ENCODE assay signal across 25 mouse cellular contexts in the genomic region with DNA sequence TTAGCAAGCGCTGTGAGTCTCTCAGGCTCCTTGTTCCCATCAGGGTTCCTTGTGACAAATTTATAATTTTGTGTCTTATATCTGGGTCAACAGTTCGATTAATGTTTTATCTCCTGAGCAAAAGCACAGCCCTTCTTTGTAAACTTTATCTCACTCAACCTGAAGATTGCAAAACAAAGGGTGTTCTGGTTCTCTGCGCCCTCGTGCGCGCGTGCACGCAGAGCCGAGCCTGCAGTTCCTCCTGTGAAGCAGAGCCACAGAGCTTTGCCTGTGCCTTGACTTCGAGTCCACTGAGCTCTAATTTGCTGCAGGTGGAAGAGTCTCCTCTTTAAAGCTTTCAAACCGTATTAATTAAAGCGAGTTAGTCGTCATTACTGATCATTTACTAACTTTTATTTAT.
"Had no signal": no experiment of that assay in that cellular context is flagged by ENCODE, and none has a peak within 500 bp of the region (broad histone marks: within the 10 kb centered on the region; RNA-seq: fewer than 3 reads in every experiment).

No protein-coding gene starts in this region.

- H3K4me2 ChIP-seq: heart, embryonic 13.5 days; heart, embryonic 15.5 days; hindbrain, embryonic 13.5 days; kidney, embryonic 15.5 days; limb, embryonic 13.5 days; limb, embryonic 15.5 days had no signal

- H3K27ac ChIP-seq: gastrocnemius, adult 2 months; heart, embryonic 10.5 days; heart, embryonic 13.5 days; heart, embryonic 15.5 days; hindbrain, embryonic 13.5 days; kidney, embryonic 15.5 days; kidney, postnatal 0 days; limb, embryonic 13.5 days; limb, embryonic 15.5 days had no signal

- ATAC-seq: forebrain, embryonic 16.5 days; hindbrain, embryonic 16.5 days; intestine, embryonic 16.5 days had no signal

- H3K9me3 ChIP-seq: heart, embryonic 10.5 days; heart, embryonic 13.5 days; heart, embryonic 15.5 days; hindbrain, embryonic 13.5 days; kidney, embryonic 15.5 days; limb, embryonic 13.5 days; limb, embryonic 15.5 days had no signal

- DNase-seq: gastrocnemius, adult 2 months; gastrocnemius, postnatal 14 days; gastrocnemius, postnatal 36 days; heart, adult 18-20 months; heart, postnatal 14 days; heart, postnatal 36 days; kidney, adult 11 months; kidney, adult 2 months; kidney, adult 9 months; kidney, postnatal 14 days; kidney, postnatal 36 days; layer of hippocampus, adult 9-11 months; layer of hippocampus, postnatal 36 days; left cerebral cortex, postnatal 4 days had no signal

- H3K36me3 ChIP-seq: heart, embryonic 10.5 days; heart, embryonic 13.5 days; heart, embryonic 15.5 days; hindbrain, embryonic 13.5 days; kidney, embryonic 15.5 days; limb, embryonic 13.5 days; limb, embryonic 15.5 days had no signal

- H3K27me3 ChIP-seq: hindbrain, embryonic 13.5 days had no signal

- H3K4me3 ChIP-seq: gastrocnemius, adult 2 months; heart, embryonic 10.5 days; heart, embryonic 13.5 days; heart, embryonic 15.5 days; hindbrain, embryonic 13.5 days; kidney, embryonic 15.5 days; limb, embryonic 13.5 days; limb, embryonic 15.5 days had no signal

- H3K9ac ChIP-seq: heart, embryonic 13.5 days; heart, embryonic 15.5 days; hindbrain, embryonic 13.5 days; kidney, embryonic 15.5 days; limb, embryonic 13.5 days; limb, embryonic 15.5 days had no signal
